Mouse (Mus musculus): ENCODE results near the gene Mrgprh.

- no peak for TF ChIP-seq CTCF (IDR thresholded peaks at IDR 0.05; ENCODE audit: extremely low read depth, insufficient read depth, low read length)
- TF ChIP-seq POLR2A (IDR thresholded peaks at IDR 0.05; ENCODE audit: extremely low read depth, insufficient read depth, low read length) = no peak
Observed at GRCm38 (mm10) chr17:12866853-12867252, 9.0 kb upstream of the Mrgprh start.
